Comparison of ENCODE assay signal across 10 mouse cellular contexts in the genomic region with DNA sequence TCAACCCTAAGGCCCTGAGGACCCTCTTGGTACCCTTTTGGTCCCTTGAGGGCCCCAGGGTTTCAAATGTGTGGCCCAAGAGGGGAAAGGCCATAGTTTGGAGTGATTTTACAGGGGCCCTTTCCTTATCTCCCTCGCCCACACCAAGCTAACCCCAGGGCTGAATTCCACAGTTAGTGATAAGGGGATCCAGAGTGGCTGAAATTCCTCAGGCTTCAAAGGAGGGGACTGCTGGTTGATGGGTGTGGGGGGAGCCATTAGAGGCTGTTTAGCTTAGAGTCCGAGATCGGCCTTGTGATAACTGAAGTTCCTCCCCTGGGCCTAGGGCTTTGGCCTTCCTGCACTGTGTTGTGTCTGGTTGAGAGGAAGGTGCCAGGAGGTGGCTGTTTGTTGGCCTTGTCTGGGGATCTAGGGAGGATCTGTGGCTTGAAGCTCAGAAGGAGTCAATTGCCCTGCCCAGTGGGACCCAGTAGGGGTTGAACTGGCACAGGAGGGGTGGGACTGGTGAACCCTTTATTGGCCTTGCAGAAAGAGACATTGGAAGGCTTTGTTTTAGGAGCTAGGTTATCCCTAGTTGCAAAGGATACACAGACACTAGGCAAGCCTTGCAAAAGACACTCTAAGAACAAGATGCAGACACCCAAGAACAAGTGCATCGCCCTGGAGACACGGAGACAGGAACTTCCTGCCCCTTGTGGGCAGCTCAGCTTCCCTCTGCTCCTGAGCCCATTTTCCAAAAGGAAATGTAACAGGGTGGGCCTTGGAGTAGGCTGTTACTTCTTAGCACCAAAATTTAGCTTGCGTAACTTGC. TPM values are rescaled to one million over a fixed set of nuclear protein-coding genes. Genes with fewer than 3 reads are reported as not detected.
A peak's percentile ranks its signal among the peaks of the same experiment; 100 is the strongest.
DNase-seq lines count a peak whose midpoint lies in the region; ATAC-seq and TF ChIP-seq lines count a peak whose summit lies in the region.
"Had no signal": no experiment of that assay in that cellular context is flagged by ENCODE, and none has a peak within 500 bp of the region (broad histone marks: within the 10 kb centered on the region; RNA-seq: fewer than 3 reads in every experiment).

No protein-coding gene starts in this region.

- peak overlapping the region; percentile 81 for H3K4me3 ChIP-seq in gastrocnemius, adult 2 months
- H3K4me3 ChIP-seq in ES-Bruce4 (ENCODE audit: low read depth, low read length) = peak overlapping the region; percentile 18
- H3K4me3 ChIP-seq in embryonic facial prominence, embryonic 14.5 days (ENCODE audit: low read depth, low read length) = no peak overlapping the region
- H3K4me3 ChIP-seq in liver, embryonic 13.5 days (replicated peaks) = peak overlapping the region; percentile 46
- H3K4me3 ChIP-seq in hindbrain, embryonic 13.5 days = no peak overlapping the region

- TF ChIP-seq EP300 in ES-Bruce4 (IDR thresholded peaks at IDR 0.05; ENCODE audit: insufficient read depth, low read depth, low read length) = no peak

- DNase-seq in gastrocnemius, adult 2 months = peak; percentile 53
- no peak for DNase-seq in gastrocnemius, adult 18-20 months (ENCODE audit: low spot score)
- DNase-seq in embryonic facial prominence, embryonic 14.5 days (ENCODE audit: low spot score) = no peak
- DNase-seq in liver, embryonic 13.5 days = peak; percentile 65
- DNase-seq in right cerebral cortex, postnatal 10 days (ENCODE audit: low spot score in 2 of 2) = no peak
- no peak for DNase-seq in layer of hippocampus, postnatal 14 days (ENCODE audit: low spot score in 2 of 2)

- H3K4me1 ChIP-seq in ES-Bruce4 (ENCODE audit: control insufficient read depth, insufficient read depth, low read length) = no peaks in the 10 kb centered on the region
- H3K4me1 ChIP-seq in embryonic facial prominence, embryonic 14.5 days (ENCODE audit: control insufficient read depth, insufficient read depth, low read length) = peaks cover 4% of the 10 kb centered on the region; the same call in 1 of the 2 replicates
- peaks cover 37% of the 10 kb centered on the region for H3K4me1 ChIP-seq in liver, embryonic 13.5 days (replicated peaks)
- 0 out of 2 replicates have a peak, but pooled peaks cover 3% of the 10 kb centered on the region for H3K4me1 ChIP-seq in hindbrain, embryonic 13.5 days (replicated peaks)

- intact Hi-C loops in gastrocnemius, adult 2 months (cut with DNase I) = loop anchor here (5.0 kb wide), 1 partner anchor 66 kb away; a partner anchor contains a TSS

- no peak for ATAC-seq in embryonic facial prominence, embryonic 14.5 days (ENCODE audit: low read depth)
- ATAC-seq in liver, embryonic 13.5 days (ENCODE audit: low read depth) = peak; percentile 94
- ATAC-seq in hindbrain, embryonic 13.5 days (ENCODE audit: low FRiP score) = no peak
- ATAC-seq: hindbrain, postnatal 0 days had no signal

- H3K9ac ChIP-seq in ES-Bruce4 (ENCODE audit: low read depth, poor library complexity, severe bottlenecking) = peak overlapping the region; percentile 74
- peak overlapping the region; percentile 17; the same call in 1 of the 2 replicates for H3K9ac ChIP-seq in embryonic facial prominence, embryonic 14.5 days (ENCODE audit: low read depth, low read length)
- peak overlapping the region; percentile 67 for H3K9ac ChIP-seq in liver, embryonic 13.5 days
- H3K9ac ChIP-seq in hindbrain, embryonic 13.5 days = no peak overlapping the region

- no peaks in the 10 kb centered on the region for H3K36me3 ChIP-seq in ES-Bruce4 (ENCODE audit: control insufficient read depth, insufficient read depth, low read length, poor library complexity, severe bottlenecking)
- no peaks in the 10 kb centered on the region for H3K36me3 ChIP-seq in embryonic facial prominence, embryonic 14.5 days (ENCODE audit: control insufficient read depth, insufficient read depth, low read length)
- no peaks in the 10 kb centered on the region for H3K36me3 ChIP-seq in liver, embryonic 13.5 days
- H3K36me3 ChIP-seq in hindbrain, embryonic 13.5 days = no peaks in the 10 kb centered on the region

- no peaks in the 10 kb centered on the region for H3K27me3 ChIP-seq in ES-Bruce4 (ENCODE audit: control insufficient read depth, insufficient read depth, low read length, poor library complexity, severe bottlenecking)
- H3K27me3 ChIP-seq in embryonic facial prominence, embryonic 14.5 days (replicated peaks; ENCODE audit: control insufficient read depth, insufficient read depth, low read length) = no peaks in the 10 kb centered on the region
- H3K27me3 ChIP-seq in liver, embryonic 13.5 days = no peaks in the 10 kb centered on the region
- H3K27me3 ChIP-seq in hindbrain, embryonic 13.5 days = no peaks in the 10 kb centered on the region

- no peak for TF ChIP-seq CTCF in gastrocnemius, adult 2 months (IDR thresholded peaks at IDR 0.05)
- TF ChIP-seq CTCF in ES-Bruce4 (IDR thresholded peaks at IDR 0.05; ENCODE audit: low read depth, low read length) = no peak

- 69% methylated on average over 6 of the region's 6 CpGs for WGBS in embryonic facial prominence, embryonic 14.5 days
- WGBS in liver, embryonic 13.5 days (ENCODE audit: insufficient replicate concordance) = 21% methylated on average over 6 of the region's 6 CpGs
- WGBS in hindbrain, embryonic 13.5 days = 77% methylated on average over 6 of the region's 6 CpGs

- H3K27ac ChIP-seq in gastrocnemius, adult 2 months = peak overlapping the region; percentile 97
- no peak overlapping the region for H3K27ac ChIP-seq in ES-Bruce4 (ENCODE audit: insufficient read depth, low read length)
- H3K27ac ChIP-seq in embryonic facial prominence, embryonic 14.5 days (replicated peaks; ENCODE audit: low read depth, low read length) = no peak overlapping the region
- peak overlapping the region; percentile 75 for H3K27ac ChIP-seq in liver, embryonic 13.5 days
- no peak overlapping the region for H3K27ac ChIP-seq in hindbrain, embryonic 13.5 days
- H3K27ac ChIP-seq: macrophage had no signal

- no peaks in the 10 kb centered on the region for H3K9me3 ChIP-seq in ES-Bruce4 (replicated peaks; ENCODE audit: control insufficient read depth, insufficient read depth, low read length, poor library complexity, severe bottlenecking)
- no peaks in the 10 kb centered on the region for H3K9me3 ChIP-seq in embryonic facial prominence, embryonic 14.5 days (ENCODE audit: control insufficient read depth, low read length)
- no peaks in the 10 kb centered on the region for H3K9me3 ChIP-seq in liver, embryonic 13.5 days (replicated peaks)
- no peaks in the 10 kb centered on the region for H3K9me3 ChIP-seq in hindbrain, embryonic 13.5 days

- TF ChIP-seq POLR2A in ES-Bruce4 (IDR thresholded peaks at IDR 0.05; ENCODE audit: insufficient read depth, low read length) = no peak

- no peak overlapping the region for H3K4me2 ChIP-seq in embryonic facial prominence, embryonic 14.5 days (ENCODE audit: low read depth, low read length)
- peak overlapping the region; percentile 79 for H3K4me2 ChIP-seq in liver, embryonic 13.5 days
- no peak overlapping the region for H3K4me2 ChIP-seq in hindbrain, embryonic 13.5 days

RNA-seq across cellular contexts. Expression of a gene that starts 0.7 kb away (rescaled TPM):
- 100 to 1,000 TPM; 238 to 380 TPM for total RNA-seq in gastrocnemius, adult 2 months (2021)
- 100 to 1,000 TPM; 286 to 347 TPM for total RNA-seq in gastrocnemius, adult 18-20 months (2021)
- polyA plus RNA-seq in ES-Bruce4 (2011; ENCODE audit: insufficient read depth, insufficient read length, low read depth, missing spikeins) = 3.1 and 3.2 TPM in 2 replicates
- 6.0 and 7.9 TPM in 2 replicates for polyA plus RNA-seq in embryonic facial prominence, embryonic 14.5 days (2014; fragmentation: Nextera tagmentation; extraction: Ambion mirVana)
- 0.15 and 0.16 TPM in 2 replicates for polyA plus RNA-seq in liver, embryonic 13.5 days (2015; fragmentation: Nextera tagmentation; extraction: Ambion mirVana)
- 1 to 10 TPM in 1 of 2 experiments, under 1 TPM in 1; 0.86 to 1.4 TPM for total RNA-seq in layer of hippocampus, postnatal 14 days (2021)
- 0.14 and 0.16 TPM in 2 replicates for polyA plus RNA-seq in hindbrain, embryonic 13.5 days (2015; fragmentation: Nextera tagmentation; extraction: Ambion mirVana)

RNA-seq across cellular contexts. Expression of a gene that starts 56.5 kb away (rescaled TPM):
- total RNA-seq in gastrocnemius, adult 2 months (2021) = under 1 TPM; 0.26 to 0.47 TPM
- under 1 TPM; 0.25 to 0.40 TPM for total RNA-seq in gastrocnemius, adult 18-20 months (2021)
- 4.5 and 4.7 TPM in 2 replicates for polyA plus RNA-seq in ES-Bruce4 (2011; ENCODE audit: insufficient read depth, insufficient read length, low read depth, missing spikeins)
- polyA plus RNA-seq in embryonic facial prominence, embryonic 14.5 days (2014; fragmentation: Nextera tagmentation; extraction: Ambion mirVana) = 0.07 TPM in 1 of 2 replicates, not detected in the other
- 0.54 and 0.75 TPM in 2 replicates for polyA plus RNA-seq in liver, embryonic 13.5 days (2015; fragmentation: Nextera tagmentation; extraction: Ambion mirVana)
- not detected for total RNA-seq in layer of hippocampus, postnatal 14 days (2021)
- polyA plus RNA-seq in hindbrain, embryonic 13.5 days (2015; fragmentation: Nextera tagmentation; extraction: Ambion mirVana) = not detected in 2 replicates
- polyA plus RNA-seq: macrophage had no signal

Comparison
In these comparisons a context has a peak if more than half of its experiments do, and no peak if none do; other contexts are left out.
1. DNase-seq: peak in gastrocnemius, adult 2 months (single experiment) and liver, embryonic 13.5 days (single experiment); none in gastrocnemius, adult 18-20 months (single experiment), embryonic facial prominence, embryonic 14.5 days (single experiment), right cerebral cortex, postnatal 10 days (0 of 2) and layer of hippocampus, postnatal 14 days (0 of 2).
2. H3K27ac ChIP-seq: peak in gastrocnemius, adult 2 months (single experiment) and liver, embryonic 13.5 days (single experiment); none in ES-Bruce4 (single experiment), embryonic facial prominence, embryonic 14.5 days (single experiment) and hindbrain, embryonic 13.5 days (single experiment).
3. H3K4me3 ChIP-seq: peak in gastrocnemius, adult 2 months (single experiment), ES-Bruce4 (single experiment) and liver, embryonic 13.5 days (single experiment); none in embryonic facial prominence, embryonic 14.5 days (single experiment) and hindbrain, embryonic 13.5 days (single experiment).